Mouse (Mus musculus): ENCODE measurements around the gene Sppl3. TPM values are rescaled to one million over a fixed set of nuclear protein-coding genes. Genes with fewer than 3 reads are reported as not detected.

The Sppl3 gene
- polyA plus RNA-seq, 1 experiment from 2014 or later, result 31.7 TPM

DNA sequence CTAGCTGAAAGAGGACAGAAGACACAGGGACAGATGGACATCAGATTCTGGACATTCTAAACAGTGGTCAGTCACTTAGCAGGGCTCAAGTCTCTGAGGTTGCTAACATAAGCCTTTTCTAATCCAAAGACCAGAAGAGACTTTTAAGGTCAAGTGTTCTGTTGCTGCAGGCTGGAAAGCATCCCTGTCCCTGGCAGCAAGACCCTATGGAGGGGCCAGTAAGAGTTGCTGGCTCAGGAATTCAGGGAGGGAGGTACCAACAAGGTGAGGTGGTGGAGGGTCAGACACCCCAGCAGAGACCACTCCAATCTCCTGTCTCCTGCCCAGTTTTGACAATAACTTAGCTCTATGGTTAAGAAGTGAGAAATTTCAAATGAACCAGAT, 135.8 kb downstream of the Sppl3 start:
- Histone ChIP-seq H3K27me3 (ENCODE audit: control insufficient read depth, insufficient read depth, low read length) (no peaks in the 10 kb centered on the region), H3K9me3 (ENCODE audit: control insufficient read depth, low read length) (no peaks in the 10 kb centered on the region), H3K4me1 (replicated peaks; ENCODE audit: control insufficient read depth, insufficient read depth, low read length) (no peaks in the 10 kb centered on the region), H3K9ac (ENCODE audit: low read length) (no peak overlapping the region), H3K27ac (ENCODE audit: low read depth, low read length) (no peak overlapping the region), H3K4me3 (ENCODE audit: low read depth, low read length) (no peak overlapping the region), H3K4me2 (ENCODE audit: low read depth, low read length, severe bottlenecking) (no peak overlapping the region), H3K36me3 (ENCODE audit: control insufficient read depth, insufficient read depth, low read length) (peaks cover 16% of the 10 kb centered on the region)
- DNase-seq (ENCODE audit: low spot score) (no peak), ATAC-seq (replicated peaks; ENCODE audit: low FRiP score) (no peak)

DNA sequence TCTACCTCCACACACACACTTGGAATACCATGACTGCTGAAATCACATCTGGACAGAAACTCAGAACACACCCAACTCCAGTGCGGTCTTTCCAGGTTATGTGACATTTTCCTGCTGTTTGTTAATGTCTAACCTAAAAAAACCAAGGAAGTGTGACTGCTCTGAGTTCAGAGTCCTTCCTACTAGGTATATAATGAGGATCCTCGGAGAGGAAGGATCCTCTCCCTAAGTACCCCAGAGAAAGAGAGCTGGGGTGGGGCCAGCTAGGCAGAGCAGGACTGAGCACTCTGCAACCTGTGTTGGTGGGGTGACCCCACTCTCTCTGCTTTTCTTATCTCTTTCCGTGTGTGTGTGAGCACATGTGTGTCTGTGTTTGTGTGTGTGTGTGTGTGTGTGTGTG, 136.5 kb downstream of the Sppl3 start:
- H3K27me3 ChIP-seq (ENCODE audit: control insufficient read depth, insufficient read depth, low read length), result no peaks in the 10 kb centered on the region
- ATAC-seq (replicated peaks; ENCODE audit: low FRiP score), result no peak
- WGBS, result 95% methylated on average over 3 of the region's 3 CpGs

DNA sequence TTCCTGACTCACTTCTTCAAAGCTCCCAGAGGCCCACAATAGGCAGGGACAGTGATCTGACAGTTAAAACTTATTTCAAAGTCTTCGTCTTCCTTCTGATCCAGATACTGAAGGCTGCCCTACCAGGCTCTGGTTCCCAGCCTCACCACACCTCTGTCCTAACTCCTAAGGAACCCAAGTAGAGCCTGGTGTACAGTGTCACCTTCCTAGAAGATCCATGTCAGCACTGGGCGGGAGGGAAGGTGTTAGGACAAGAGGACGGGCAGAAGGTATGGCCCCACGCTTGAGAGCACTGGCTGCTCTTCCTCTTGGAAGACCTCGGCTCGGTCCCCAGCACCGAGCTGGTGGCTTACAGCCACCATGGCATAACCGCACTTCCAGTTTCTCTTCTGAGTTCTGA, 137.4 kb downstream of the Sppl3 start:
- Histone ChIP-seq H3K27ac (ENCODE audit: low read depth, low read length) (no peak overlapping the region), H3K9ac (ENCODE audit: low read length) (no peak overlapping the region), H3K36me3 (ENCODE audit: control insufficient read depth, insufficient read depth, low read length) (peaks cover 16% of the 10 kb centered on the region), H3K4me3 (ENCODE audit: low read depth, low read length) (no peak overlapping the region), H3K4me2 (ENCODE audit: low read depth, low read length, severe bottlenecking) (no peak overlapping the region), H3K4me1 (replicated peaks; ENCODE audit: control insufficient read depth, insufficient read depth, low read length) (no peaks in the 10 kb centered on the region), H3K9me3 (ENCODE audit: control insufficient read depth, low read length) (no peaks in the 10 kb centered on the region), H3K27me3 (ENCODE audit: control insufficient read depth, insufficient read depth, low read length) (no peaks in the 10 kb centered on the region)
- no peak for ATAC-seq (replicated peaks; ENCODE audit: low FRiP score)
- WGBS, result 91% methylated on average over 8 of the region's 8 CpGs
- no peak for DNase-seq (ENCODE audit: low spot score)

More for the DNA sequence above, 136.5 kb downstream of the Sppl3 start:
- H3K4me1 ChIP-seq (replicated peaks; ENCODE audit: control insufficient read depth, insufficient read depth, low read length), result no peaks in the 10 kb centered on the region
- H3K9me3 ChIP-seq (ENCODE audit: control insufficient read depth, low read length), result no peaks in the 10 kb centered on the region
- H3K27ac ChIP-seq (ENCODE audit: low read depth, low read length), result no peak overlapping the region
- peaks cover 16% of the 10 kb centered on the region for H3K36me3 ChIP-seq (ENCODE audit: control insufficient read depth, insufficient read depth, low read length)
- no peak overlapping the region for H3K9ac ChIP-seq (ENCODE audit: low read length)
- no peak overlapping the region for H3K4me3 ChIP-seq (ENCODE audit: low read depth, low read length)
- no peak overlapping the region for H3K4me2 ChIP-seq (ENCODE audit: low read depth, low read length, severe bottlenecking)
- no peak for DNase-seq (ENCODE audit: low spot score)

Other genes starting within 250 kb of the Sppl3 start
- gene Ankrd13a, start 236.5 kb upstream of the Sppl3 start, polyA plus RNA-seq (2014; fragmentation: Nextera tagmentation; extraction: Ambion mirVana), result 61.8 and 71.8 TPM in 2 replicates
- gene Git2, start 235.6 kb upstream of the Sppl3 start, polyA plus RNA-seq (2014; fragmentation: Nextera tagmentation; extraction: Ambion mirVana), result 39.3 and 41.5 TPM in 2 replicates
- gene 1500011B03Rik, start 187.7 kb upstream of the Sppl3 start, polyA plus RNA-seq (2014; fragmentation: Nextera tagmentation; extraction: Ambion mirVana), result 133 and 149 TPM in 2 replicates
- not detected in 2 replicates for gene 4930519G04Rik, start 157.5 kb upstream of the Sppl3 start, polyA plus RNA-seq (2014; fragmentation: Nextera tagmentation; extraction: Ambion mirVana)
- 0.39 and 0.40 TPM in 2 replicates for gene Gm9936, start 152.5 kb upstream of the Sppl3 start, polyA plus RNA-seq (2014; fragmentation: Nextera tagmentation; extraction: Ambion mirVana)
- 1.4 and 1.5 TPM in 2 replicates for gene Oasl2, start 114.2 kb upstream of the Sppl3 start, polyA plus RNA-seq (2014; fragmentation: Nextera tagmentation; extraction: Ambion mirVana)
- 0.20 TPM in 1 of 2 replicates, not detected in the other for gene Oasl1, start 87.9 kb upstream of the Sppl3 start, polyA plus RNA-seq (2014; fragmentation: Nextera tagmentation; extraction: Ambion mirVana)
- gene 2210016L21Rik, start 69.0 kb upstream of the Sppl3 start, polyA plus RNA-seq (2014; fragmentation: Nextera tagmentation; extraction: Ambion mirVana), result 49.8 and 51.5 TPM in 2 replicates
- gene Hnf1a, start 40.0 kb upstream of the Sppl3 start, polyA plus RNA-seq (2014; fragmentation: Nextera tagmentation; extraction: Ambion mirVana), result not detected in 2 replicates
- gene Gm10401, start 87.2 kb downstream of the Sppl3 start, polyA plus RNA-seq (2014; fragmentation: Nextera tagmentation; extraction: Ambion mirVana), result 22.0 and 33.1 TPM in 2 replicates
- gene Acads, start 108.2 kb downstream of the Sppl3 start, polyA plus RNA-seq (2014; fragmentation: Nextera tagmentation; extraction: Ambion mirVana), result 30.1 and 31.5 TPM in 2 replicates
- gene Unc119b, start 123.8 kb downstream of the Sppl3 start, polyA plus RNA-seq (2014; fragmentation: Nextera tagmentation; extraction: Ambion mirVana), result 81.2 and 83.3 TPM in 2 replicates
- gene Mlec, start 147.0 kb downstream of the Sppl3 start, polyA plus RNA-seq (2014; fragmentation: Nextera tagmentation; extraction: Ambion mirVana), result 56.3 and 56.4 TPM in 2 replicates
- gene Cabp1, start 183.2 kb downstream of the Sppl3 start, polyA plus RNA-seq (2014; fragmentation: Nextera tagmentation; extraction: Ambion mirVana), result 1.2 and 1.5 TPM in 2 replicates
- 98.4 and 105 TPM in 2 replicates for gene Pop5, start 224.7 kb downstream of the Sppl3 start, polyA plus RNA-seq (2014; fragmentation: Nextera tagmentation; extraction: Ambion mirVana)

All from forebrain, embryonic 11.5 days (tissue).